Mouse (Mus musculus) E14TG2a.4 (cell line): ENCODE data around the gene Slc25a12.

Experiments
- CTCF ChIP-seq: conservative IDR thresholded peaks from 2 replicates; pipeline ENCODE4 v1.5.1; 2014; ENCODE audit warnings: low read length
- POU5F1 ChIP-seq: IDR thresholded peaks from 2 replicates; pipeline ENCODE4 v1.6.1; 2014; ENCODE audit warnings: low read length, borderline replicate concordance

DNA sequence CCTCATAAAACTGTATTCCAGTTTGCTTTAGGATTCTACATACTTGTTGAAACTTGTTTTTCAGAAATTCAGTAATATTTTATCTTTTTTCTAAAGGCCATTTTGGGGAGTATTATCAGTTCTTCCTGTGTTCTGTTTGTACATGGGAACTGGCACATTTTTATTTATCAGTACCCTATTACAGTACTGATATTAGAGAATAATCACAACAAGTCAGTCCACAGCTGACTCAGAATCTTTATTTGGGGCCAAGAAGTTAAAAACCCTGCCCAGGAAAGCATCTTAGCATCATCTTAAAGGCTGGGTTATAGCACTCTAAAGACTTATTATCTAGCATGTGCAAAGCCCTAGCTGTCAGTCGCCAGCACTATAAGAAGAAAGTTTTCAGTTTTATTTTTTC, 137.9 kb downstream of the Slc25a12 start:
- TF ChIP-seq CTCF (no peak), POU5F1 (no peak)
